46 mouse cellular contexts compared by ENCODE assay signal in the genomic region with DNA sequence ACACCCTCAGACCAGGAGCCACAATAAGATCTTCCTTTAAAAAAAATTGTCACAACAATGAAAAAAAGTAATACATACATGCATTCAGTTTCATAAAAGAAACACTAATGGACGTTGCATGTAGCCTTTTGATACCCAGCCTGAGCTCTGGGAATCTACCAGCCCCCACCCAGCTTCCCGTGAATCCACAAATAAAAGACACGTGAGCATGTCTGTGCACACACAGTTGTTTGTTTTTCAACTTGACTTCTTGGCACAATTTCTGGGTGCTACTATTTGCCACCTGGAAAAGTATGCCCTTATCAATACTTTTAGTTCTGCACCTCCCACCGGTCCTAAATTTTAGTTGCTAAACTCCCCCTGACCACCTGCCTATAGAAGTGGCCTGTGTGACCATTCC. TPM values are rescaled to one million over a fixed set of nuclear protein-coding genes. Genes with fewer than 3 reads are reported as not detected.
"Had no signal": no experiment of that assay in that cellular context is flagged by ENCODE, and none has a peak within 500 bp of the region (broad histone marks: within the 10 kb centered on the region; RNA-seq: fewer than 3 reads in every experiment).

No protein-coding gene starts in this region.

- H3K27ac ChIP-seq: left cerebral cortex, adult 2 months; limb, embryonic 10.5 days; limb, embryonic 12.5 days; limb, embryonic 13.5 days; limb, embryonic 15.5 days; liver, embryonic 13.5 days; liver, embryonic 14.5 days; liver, embryonic 15.5 days; lung, embryonic 15.5 days; macrophage; midbrain, embryonic 10.5 days; midbrain, embryonic 12.5 days; midbrain, embryonic 13.5 days; midbrain, embryonic 15.5 days; neural tube, embryonic 12.5 days had no signal

- H3K9me3 ChIP-seq: limb, embryonic 10.5 days; limb, embryonic 12.5 days; limb, embryonic 13.5 days; limb, embryonic 15.5 days; liver, embryonic 13.5 days; liver, embryonic 15.5 days; lung, embryonic 15.5 days; megakaryocyte, embryonic 14.5 days; midbrain, embryonic 10.5 days; midbrain, embryonic 12.5 days; midbrain, embryonic 13.5 days; midbrain, embryonic 15.5 days; neural tube, embryonic 12.5 days had no signal

- H3K4me1 ChIP-seq: limb, embryonic 10.5 days; limb, embryonic 12.5 days; limb, embryonic 13.5 days; limb, embryonic 15.5 days; liver, embryonic 13.5 days; liver, embryonic 15.5 days; megakaryocyte, embryonic 14.5 days; midbrain, embryonic 10.5 days; midbrain, embryonic 12.5 days; midbrain, embryonic 13.5 days; midbrain, embryonic 15.5 days; neural tube, embryonic 12.5 days had no signal

- DNase-seq: left cerebral cortex, postnatal 4 days; liver, embryonic 13.5 days; lung, adult 18-20 months; lung, adult 2 months; lung, embryonic 14.5 days; lung, postnatal 10 days; lung, postnatal 14 days; lung, postnatal 36 days; lung, postnatal 4 days; midbrain, embryonic 14.5 days had no signal

- H3K9ac ChIP-seq: limb, embryonic 12.5 days; limb, embryonic 13.5 days; limb, embryonic 15.5 days; liver, embryonic 13.5 days; liver, embryonic 14.5 days; liver, embryonic 15.5 days; lung, embryonic 14.5 days; lung, embryonic 15.5 days; midbrain, embryonic 12.5 days; midbrain, embryonic 13.5 days; midbrain, embryonic 15.5 days; neural tube, embryonic 12.5 days had no signal

- H3K4me2 ChIP-seq: limb, embryonic 12.5 days; limb, embryonic 13.5 days; limb, embryonic 15.5 days; liver, embryonic 11.5 days; liver, embryonic 13.5 days; liver, embryonic 15.5 days; lung, embryonic 14.5 days; lung, embryonic 15.5 days; midbrain, embryonic 11.5 days; midbrain, embryonic 12.5 days; midbrain, embryonic 13.5 days; midbrain, embryonic 15.5 days; neural tube, embryonic 12.5 days had no signal

- H3K27me3 ChIP-seq: limb, embryonic 12.5 days; limb, embryonic 13.5 days; limb, embryonic 15.5 days; liver, embryonic 13.5 days; liver, embryonic 15.5 days; lung, embryonic 15.5 days; megakaryocyte, embryonic 14.5 days; midbrain, embryonic 12.5 days; midbrain, embryonic 13.5 days; midbrain, embryonic 15.5 days; neural tube, embryonic 12.5 days had no signal

- H3K36me3 ChIP-seq: limb, embryonic 10.5 days; limb, embryonic 12.5 days; limb, embryonic 13.5 days; limb, embryonic 15.5 days; liver, embryonic 13.5 days; liver, embryonic 15.5 days; lung, embryonic 15.5 days; midbrain, embryonic 10.5 days; midbrain, embryonic 12.5 days; midbrain, embryonic 13.5 days; midbrain, embryonic 15.5 days; neural tube, embryonic 12.5 days had no signal

- H3K4me3 ChIP-seq: left cerebral cortex, adult 2 months; limb, embryonic 10.5 days; limb, embryonic 12.5 days; limb, embryonic 13.5 days; limb, embryonic 15.5 days; liver, embryonic 13.5 days; liver, embryonic 15.5 days; lung, embryonic 15.5 days; megakaryocyte, embryonic 14.5 days; midbrain, embryonic 10.5 days; midbrain, embryonic 12.5 days; midbrain, embryonic 13.5 days; midbrain, embryonic 15.5 days; myocyte; neural tube, embryonic 12.5 days had no signal

- ATAC-seq: lung, postnatal 0 days; midbrain, embryonic 13.5 days; midbrain, embryonic 15.5 days; midbrain, embryonic 16.5 days had no signal

RNA-seq across cellular contexts. Expression of a gene that starts 19.1 kb away (rescaled TPM):
- total RNA-seq: left cerebral cortex, adult 18-20 months; left cerebral cortex, adult 2 months; left cerebral cortex, adult 8-10 months; left cerebral cortex, postnatal 10 days; left cerebral cortex, postnatal 25 days; left cerebral cortex, postnatal 36 days; megakaryocyte progenitor cell, adult 5-6 weeks; megakaryocyte, adult 5-6 weeks; megakaryocyte-erythroid progenitor cell, adult 5-6 weeks; monocyte, adult 5-6 weeks had no signal
- polyA plus RNA-seq: lung, adult 2 months; macrophage; midbrain, embryonic 14.5 days; midbrain, embryonic 15.5 days; myocyte had no signal

RNA-seq across cellular contexts. Expression of a gene that starts 47.6 kb away (rescaled TPM):
- total RNA-seq: left cerebral cortex, adult 18-20 months; left cerebral cortex, adult 2 months; left cerebral cortex, adult 8-10 months; left cerebral cortex, postnatal 10 days; left cerebral cortex, postnatal 14 days; left cerebral cortex, postnatal 25 days; left cerebral cortex, postnatal 36 days; left cerebral cortex, postnatal 4 days; megakaryocyte progenitor cell, adult 5-6 weeks; megakaryocyte, adult 5-6 weeks; megakaryocyte-erythroid progenitor cell, adult 5-6 weeks; midbrain, postnatal 0 days; monocyte, adult 5-6 weeks had no signal
- polyA plus RNA-seq: limb, embryonic 10.5 days; limb, embryonic 11.5 days; limb, embryonic 12.5 days; limb, embryonic 13.5 days; liver, embryonic 11.5 days; liver, embryonic 13.5 days; liver, embryonic 14.5 days; liver, embryonic 15.5 days; liver, embryonic 16.5 days; macrophage; midbrain, embryonic 10.5 days; midbrain, embryonic 11.5 days; midbrain, embryonic 12.5 days; midbrain, embryonic 13.5 days; midbrain, embryonic 14.5 days; midbrain, embryonic 15.5 days; midbrain, embryonic 16.5 days; midbrain, postnatal 0 days; myocyte; neural tube, embryonic 11.5 days; neural tube, embryonic 12.5 days had no signal

RNA-seq across cellular contexts. Expression of a gene that starts 54.5 kb away (rescaled TPM):
- total RNA-seq: left cerebral cortex, adult 18-20 months; left cerebral cortex, adult 2 months; left cerebral cortex, adult 8-10 months; left cerebral cortex, postnatal 10 days; left cerebral cortex, postnatal 14 days; left cerebral cortex, postnatal 25 days; left cerebral cortex, postnatal 36 days; left cerebral cortex, postnatal 4 days; megakaryocyte progenitor cell, adult 5-6 weeks; megakaryocyte, adult 5-6 weeks; megakaryocyte-erythroid progenitor cell, adult 5-6 weeks; midbrain, postnatal 0 days; monocyte, adult 5-6 weeks had no signal
- polyA plus RNA-seq: limb, embryonic 10.5 days; limb, embryonic 11.5 days; limb, embryonic 12.5 days; limb, embryonic 13.5 days; limb, embryonic 14.5 days; liver, embryonic 11.5 days; liver, embryonic 13.5 days; liver, embryonic 15.5 days; lung, adult 2 months; lung, embryonic 14.5 days; lung, embryonic 15.5 days; lung, embryonic 16.5 days; lung, postnatal 0 days; macrophage; midbrain, embryonic 10.5 days; midbrain, embryonic 11.5 days; midbrain, embryonic 12.5 days; midbrain, embryonic 13.5 days; midbrain, embryonic 14.5 days; midbrain, embryonic 15.5 days; midbrain, embryonic 16.5 days; midbrain, postnatal 0 days; myocyte; neural tube, embryonic 11.5 days; neural tube, embryonic 12.5 days had no signal
